In genomic region chr15:79031908-79032307, GRCm38 (mm10) we compare ENCODE assay signal across 3 mouse cellular contexts. TPM values are rescaled to one million over a fixed set of nuclear protein-coding genes. Genes with fewer than 3 reads are reported as not detected.
"Had no signal": no experiment of that assay in that cellular context is flagged by ENCODE, and none has a peak within 500 bp of the region (broad histone marks: within the 10 kb centered on the region; RNA-seq: fewer than 3 reads in every experiment).

No protein-coding gene starts in this region.

RNA-seq across cellular contexts. Expression of gene Galr3, which starts 9.8 kb away (rescaled TPM):
- total RNA-seq: neutrophil, adult 5-6 weeks had no signal
- polyA plus RNA-seq: midbrain, embryonic 16.5 days; testis, adult 2 months had no signal
